Mouse (Mus musculus): ENCODE data around the gene Gtf2a2.

GRCm38 (mm10) chr9:70022083-70022482, 9.7 kb downstream of the Gtf2a2 start:
- TF ChIP-seq POLR2A (IDR thresholded peaks at IDR 0.05; ENCODE audit: control insufficient read depth, low read depth, low read length), result no peak
- no peak for TF ChIP-seq CTCF (IDR thresholded peaks at IDR 0.05; ENCODE audit: control insufficient read depth, insufficient read depth, insufficient replicate concordance, low read depth, low read length)
